Mouse (Mus musculus) limb, embryonic 11.5 days (tissue): ENCODE data around the gene Gm5868. TPM values are rescaled to one million over a fixed set of nuclear protein-coding genes. Genes with fewer than 3 reads are reported as not detected.

Source experiments
- ATAC-seq: fragments of 200-750 bp; cut with Nextera tagmentation; 2 replicates; pipeline ENCODE4 v1.8.0; 2017; ENCODE audit warnings: low read depth; ENCODE audit not compliant: insufficient number of reproducible peaks, low FRiP score, low TSS enrichment
- DNase-seq: peaks from one replicate; pipeline ENCODE4 v3.0.0-alpha.2; 2015; ENCODE audit warnings: low spot score
- H3K27ac ChIP-seq: fragments of 300-500 bp; sonication (generic); replicated peaks from 2 replicates; pipeline ENCODE4 v1.5.1; 2014; ENCODE audit warnings: low read depth, mild to moderate bottlenecking, low read length
- H3K27me3 ChIP-seq: fragments of 300-500 bp; sonication (generic); 2 replicates; pipeline ENCODE4 v1.6.1; 2014; ENCODE audit warnings: mild to moderate bottlenecking, low read length, mixed read lengths; ENCODE audit not compliant: control insufficient read depth, insufficient read depth
- H3K36me3 ChIP-seq: fragments of 300-500 bp; sonication (generic); 2 replicates; pipeline ENCODE4 v1.6.1; 2014; ENCODE audit warnings: mild to moderate bottlenecking, low read length, moderate library complexity, mixed read lengths; ENCODE audit not compliant: control insufficient read depth, insufficient read depth
- H3K4me1 ChIP-seq: fragments of 300-500 bp; sonication (generic); 2 replicates; pipeline ENCODE4 v1.6.1; 2014; ENCODE audit warnings: low read length, mixed read lengths; ENCODE audit not compliant: control insufficient read depth, insufficient read depth
- H3K4me2 ChIP-seq: fragments of 300-500 bp; sonication (generic); 2 replicates; pipeline ENCODE4 v1.6.1; 2014; ENCODE audit warnings: low read depth, mild to moderate bottlenecking, moderate library complexity; ENCODE audit not compliant: severe bottlenecking
- H3K4me3 ChIP-seq: fragments of 300-500 bp; sonication (generic); 2 replicates; pipeline ENCODE4 v1.5.1; 2014; ENCODE audit warnings: low read depth, low read length
- H3K9ac ChIP-seq: fragments of 300-500 bp; sonication (generic); 2 replicates; pipeline ENCODE4 v1.6.1; 2014; ENCODE audit warnings: mild to moderate bottlenecking, low read length
- H3K9me3 ChIP-seq: fragments of 300-500 bp; sonication (generic); 2 replicates; pipeline ENCODE4 v1.6.1; 2016; ENCODE audit warnings: low read length; ENCODE audit not compliant: control insufficient read depth
- WGBS: fragments of 180-500 bp; shearing (Covaris S2); extraction: QIAGEN DNeasy Blood & Tissue Kit; methylation state at CpG from one replicate; pipeline ENCODE4 v1.1.7; 2014; 5-methylcytosine and 5-hydroxymethylcytosine counted together
- polyA plus RNA-seq: library from polyadenylated mRNA; unstranded; fragments of >200 nt; fragmentation: Nextera tagmentation; extraction: Ambion mirVana; gene quantifications from 2 replicates; pipeline ENCODE4 v1.2.1, GENCODE M21; 2014

The Gm5868 gene
- 0.81 and 1.6 TPM in 2 replicates for polyA plus RNA-seq

DNA sequence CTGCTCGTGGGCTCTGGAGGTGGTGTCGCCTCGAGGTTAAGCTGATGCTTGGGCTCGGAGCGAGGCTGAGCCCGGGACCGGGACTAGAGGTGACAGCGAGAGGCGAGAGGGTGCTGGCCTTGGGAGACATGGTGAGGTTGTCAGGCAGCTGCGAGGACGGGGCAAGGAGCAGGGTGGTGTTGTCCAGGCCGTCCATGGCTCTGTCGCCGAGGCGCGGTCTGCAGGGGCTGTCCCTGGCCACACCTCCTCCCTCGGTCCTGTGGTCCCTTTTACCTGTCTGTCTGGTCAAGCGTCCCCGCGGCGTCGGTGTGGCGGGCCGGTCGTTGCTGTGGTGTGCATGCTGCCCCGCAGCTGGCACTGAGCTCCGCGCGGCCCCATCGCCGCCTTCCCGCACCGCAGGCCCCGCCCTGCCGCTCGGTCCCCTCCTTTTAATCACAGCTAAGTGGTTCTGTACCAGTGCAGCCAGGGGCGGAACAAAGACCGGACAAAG, at the start of gene Gm5868:
Gene Gm5868, minus strand, starts transcription at position 360 of the 490 bp plus-strand sequence.
- Histone ChIP-seq H3K4me2 (peak within 1 kb of the TSS; percentile 71), H3K27ac (no peak within 1 kb of the TSS), H3K4me3 (peak within 1 kb of the TSS; percentile 37), H3K36me3 (no peaks in the 10 kb centered on the region), H3K4me1 (peaks cover 3% of the 10 kb centered on the region; the same call in 1 of the 2 replicates), H3K27me3 (peaks cover 9% of the 10 kb centered on the region; the same call in 1 of the 2 replicates), H3K9me3 (no peaks in the 10 kb centered on the region), H3K9ac (no peak within 1 kb of the TSS)
- DNase-seq: peak; percentile 40
- 4% methylated on average over 28 of the region's 38 CpGs for WGBS
- peak; percentile 62; the same call in 1 of the 2 replicates for ATAC-seq

DNA sequence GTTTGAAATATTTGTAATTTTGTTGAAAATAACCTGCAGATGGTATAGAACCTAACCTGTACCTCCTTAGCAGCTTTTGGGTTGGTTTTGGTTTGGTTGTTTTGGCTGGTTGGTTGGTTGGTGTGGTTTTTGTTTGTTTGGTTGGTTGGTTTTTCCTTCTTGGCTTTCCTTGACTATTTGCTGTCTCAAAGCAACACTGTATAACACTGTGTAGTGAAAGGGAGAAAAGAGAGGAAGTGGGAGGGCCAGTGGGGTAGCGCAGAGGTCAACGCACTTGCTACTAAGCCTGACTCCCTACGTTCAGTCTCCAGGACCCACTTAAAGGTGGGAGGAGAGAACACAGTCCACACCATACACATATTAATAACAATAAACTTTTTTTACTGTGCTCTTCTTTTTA, 49.2 kb upstream of the Gm5868 start:
- WGBS: 86% methylated on average over 3 of the region's 3 CpGs
- Histone ChIP-seq H3K27me3 (no peaks in the 10 kb centered on the region), H3K27ac (no peak overlapping the region), H3K4me1 (no peaks in the 10 kb centered on the region), H3K4me2 (no peak overlapping the region), H3K36me3 (no peaks in the 10 kb centered on the region), H3K9me3 (no peaks in the 10 kb centered on the region), H3K9ac (no peak overlapping the region), H3K4me3 (no peak overlapping the region)
- ATAC-seq (no peak), DNase-seq (no peak)

DNA sequence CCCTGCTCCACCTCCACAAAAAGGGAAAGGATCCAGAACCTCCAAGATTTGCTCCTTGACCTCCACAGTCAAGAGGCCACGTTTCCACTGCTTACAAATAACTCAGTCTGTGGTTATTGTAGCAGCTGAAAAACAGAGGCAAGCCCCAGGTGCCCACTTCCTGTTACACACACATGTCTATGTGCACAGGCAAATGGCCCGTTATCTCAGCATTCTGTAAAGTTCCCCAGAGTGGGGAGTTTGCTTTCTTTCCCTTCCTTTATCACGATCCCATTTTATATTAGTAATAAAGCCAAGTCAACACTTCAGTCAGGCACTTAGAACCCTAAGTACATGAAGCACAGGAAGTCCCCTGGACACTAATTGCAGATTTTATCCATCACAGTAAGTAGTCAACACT, 48.8 kb upstream of the Gm5868 start:
- no peaks in the 10 kb centered on the region for H3K4me1 ChIP-seq
- no peak for DNase-seq
- H3K4me2 ChIP-seq: no peak overlapping the region

DNA sequence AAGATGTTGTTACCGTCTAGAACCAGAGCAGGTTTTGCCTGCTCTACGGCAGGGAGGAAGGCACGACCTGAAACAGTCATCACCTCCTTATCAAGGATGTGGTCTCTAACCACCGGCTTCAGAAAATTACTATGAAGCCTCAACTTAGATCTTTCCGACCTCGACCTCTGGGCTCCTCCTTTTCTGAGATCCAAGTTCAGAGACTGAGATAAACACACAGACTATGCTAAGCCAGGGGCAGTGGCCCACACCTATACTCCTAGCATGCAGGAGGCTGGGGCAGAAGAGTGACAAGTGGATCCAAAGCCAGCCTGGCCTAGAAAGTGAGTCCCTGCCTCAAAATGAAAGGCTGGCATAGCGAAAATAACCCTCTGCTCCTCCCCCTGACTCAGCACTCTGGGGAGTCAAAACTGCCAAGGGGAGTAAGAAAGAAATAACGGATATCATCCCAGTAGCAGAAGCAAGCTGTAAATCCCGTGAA, 47.5 kb upstream of the Gm5868 start:
- Histone ChIP-seq H3K4me2 (no peak overlapping the region), H3K4me3 (no peak overlapping the region), H3K27me3 (no peaks in the 10 kb centered on the region), H3K9ac (no peak overlapping the region), H3K27ac (no peak overlapping the region), H3K4me1 (no peaks in the 10 kb centered on the region), H3K9me3 (no peaks in the 10 kb centered on the region), H3K36me3 (no peaks in the 10 kb centered on the region)
- DNase-seq: no peak
- 86% methylated on average over 9 of the region's 9 CpGs for WGBS
- no peak for ATAC-seq

More for the DNA sequence above, 48.8 kb upstream of the Gm5868 start:
- Histone ChIP-seq H3K4me3 (no peak overlapping the region), H3K27me3 (no peaks in the 10 kb centered on the region), H3K9ac (no peak overlapping the region), H3K36me3 (no peaks in the 10 kb centered on the region), H3K27ac (no peak overlapping the region), H3K9me3 (no peaks in the 10 kb centered on the region)
- WGBS: 56% methylated on average over 3 of the region's 3 CpGs
- ATAC-seq: no peak

DNA sequence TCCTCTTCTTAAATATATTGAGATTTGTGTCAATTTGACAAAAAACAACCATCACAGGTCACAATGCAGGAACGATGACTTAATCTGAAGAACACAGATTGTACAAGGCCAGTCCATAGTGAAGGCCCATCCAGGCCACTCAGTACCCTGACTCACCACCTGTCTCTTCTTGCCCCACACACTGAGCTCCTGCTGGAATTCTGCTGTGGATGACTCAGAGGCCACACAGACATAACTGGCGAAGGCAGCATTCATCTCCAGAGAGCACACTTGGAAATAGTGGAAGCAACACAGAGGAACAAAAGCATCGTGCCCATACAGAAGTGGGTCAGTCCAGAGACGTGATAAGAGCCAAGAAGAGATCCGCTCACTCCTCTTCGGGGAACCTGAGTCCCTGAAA, 42.7 kb upstream of the Gm5868 start:
- Histone ChIP-seq H3K4me2 (no peak overlapping the region), H3K27me3 (no peaks in the 10 kb centered on the region), H3K27ac (no peak overlapping the region), H3K4me3 (no peak overlapping the region), H3K36me3 (no peaks in the 10 kb centered on the region), H3K9me3 (no peaks in the 10 kb centered on the region), H3K4me1 (no peaks in the 10 kb centered on the region), H3K9ac (no peak overlapping the region)
- WGBS: 92% methylated on average over 6 of the region's 6 CpGs
- DNase-seq: no peak
- ATAC-seq: no peak

DNA sequence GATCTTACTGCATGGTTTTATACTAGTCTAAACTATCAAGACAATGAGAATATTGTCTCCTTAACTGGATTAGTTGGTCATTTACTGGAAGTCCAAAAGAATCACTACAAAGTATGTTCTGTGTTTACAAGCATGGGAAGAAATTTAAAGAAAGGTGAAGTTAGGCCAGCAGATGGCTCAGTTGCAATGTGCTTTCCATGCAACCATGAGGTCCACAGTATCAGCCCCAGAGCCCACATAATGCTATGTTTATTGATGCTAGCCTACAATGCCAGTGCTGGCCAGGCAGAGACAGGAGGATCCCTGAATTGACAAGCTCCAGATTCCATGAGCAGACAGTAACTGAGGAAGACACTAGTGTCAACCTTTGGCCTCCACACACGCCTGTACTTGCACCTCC, 33.7 kb upstream of the Gm5868 start:
- Histone ChIP-seq H3K4me1 (no peaks in the 10 kb centered on the region), H3K4me2 (no peak overlapping the region), H3K27me3 (no peaks in the 10 kb centered on the region), H3K4me3 (no peak overlapping the region), H3K27ac (no peak overlapping the region), H3K9me3 (no peaks in the 10 kb centered on the region), H3K36me3 (no peaks in the 10 kb centered on the region), H3K9ac (no peak overlapping the region)
- 90% methylated on average over 1 of the region's 1 CpGs for WGBS
- DNase-seq (no peak), ATAC-seq (no peak)

DNA sequence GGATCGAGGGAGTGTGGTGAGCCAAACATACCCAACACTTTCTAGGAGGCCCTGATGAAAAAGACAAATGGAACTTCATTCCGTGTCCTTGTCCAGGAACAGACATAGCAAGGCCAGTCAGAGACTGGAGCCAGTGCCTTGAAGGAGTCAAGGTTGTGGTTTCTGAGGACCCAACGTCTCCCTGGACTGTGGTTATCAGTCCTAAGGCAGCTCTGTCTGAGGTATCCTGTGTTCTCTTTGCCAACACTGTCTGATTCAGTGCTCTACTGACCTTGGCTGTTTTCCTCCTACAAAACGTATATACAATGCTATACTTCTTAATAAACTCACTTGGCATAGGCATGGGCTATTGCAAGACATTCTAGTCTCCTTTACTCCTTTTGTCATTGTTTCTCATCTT, 30.1 kb upstream of the Gm5868 start:
- no peak overlapping the region for H3K9ac ChIP-seq
- H3K4me1 ChIP-seq: no peaks in the 10 kb centered on the region
- WGBS: 87% methylated on average over 4 of the region's 4 CpGs
- no peak for ATAC-seq
- H3K4me2 ChIP-seq: no peak overlapping the region
- no peak overlapping the region for H3K27ac ChIP-seq
- no peak for DNase-seq
- no peaks in the 10 kb centered on the region for H3K36me3 ChIP-seq
- no peaks in the 10 kb centered on the region for H3K27me3 ChIP-seq
- H3K4me3 ChIP-seq: no peak overlapping the region
- no peaks in the 10 kb centered on the region for H3K9me3 ChIP-seq

DNA sequence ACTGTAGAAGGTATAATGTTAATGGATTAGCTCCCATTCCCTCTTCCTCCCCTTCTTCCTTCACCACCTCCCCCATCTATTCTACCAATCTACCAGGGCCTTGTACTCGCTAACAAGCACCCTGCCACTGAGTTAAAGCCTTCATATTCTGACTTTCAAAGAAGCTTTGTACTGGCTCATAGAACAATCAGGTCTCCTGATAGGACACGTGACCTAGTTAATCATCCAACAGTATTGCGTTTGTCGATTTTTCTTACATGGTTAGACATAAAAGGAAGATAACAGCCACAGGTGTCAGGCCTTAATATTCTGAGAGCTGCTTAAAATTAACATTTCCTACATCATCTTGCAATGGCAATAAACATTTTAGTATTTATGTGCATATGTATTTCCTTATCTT, 15.8 kb upstream of the Gm5868 start:
- H3K9me3 ChIP-seq: no peaks in the 10 kb centered on the region
- H3K9ac ChIP-seq: no peak overlapping the region
- H3K4me3 ChIP-seq: no peak overlapping the region
- no peak overlapping the region for H3K4me2 ChIP-seq
- H3K36me3 ChIP-seq: no peaks in the 10 kb centered on the region
- DNase-seq: no peak
- H3K27ac ChIP-seq: no peak overlapping the region
- H3K4me1 ChIP-seq: no peaks in the 10 kb centered on the region
- WGBS: 91% methylated on average over 4 of the region's 4 CpGs
- H3K27me3 ChIP-seq: no peaks in the 10 kb centered on the region
- ATAC-seq: no peak

DNA sequence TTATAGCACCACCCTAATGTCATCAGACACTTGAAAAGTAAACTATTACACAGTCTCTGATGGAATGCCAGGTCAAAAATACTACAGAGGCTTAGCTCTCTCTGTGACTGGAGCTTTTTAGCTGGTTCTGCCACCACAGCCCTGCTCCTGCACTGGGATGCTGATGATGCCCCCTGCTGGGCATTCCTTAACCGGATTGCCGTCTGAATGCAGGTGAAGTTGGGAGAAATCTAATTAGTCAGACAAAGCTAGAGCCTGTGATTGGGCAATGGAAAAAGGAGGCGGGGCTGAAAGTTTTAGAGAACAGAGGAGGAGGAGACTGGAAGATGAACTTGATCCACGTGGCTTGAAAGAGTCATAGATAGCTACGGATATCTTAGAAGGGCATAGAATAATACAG, 13.7 kb upstream of the Gm5868 start:
- 16% methylated on average over 5 of the region's 5 CpGs for WGBS
- Histone ChIP-seq H3K4me2 (no peak overlapping the region), H3K27me3 (no peaks in the 10 kb centered on the region), H3K4me1 (no peaks in the 10 kb centered on the region), H3K36me3 (no peaks in the 10 kb centered on the region), H3K27ac (no peak overlapping the region), H3K4me3 (no peak overlapping the region), H3K9me3 (no peaks in the 10 kb centered on the region), H3K9ac (no peak overlapping the region)
- no peak for ATAC-seq
- DNase-seq: peak; percentile 64
